Mouse (Mus musculus): ENCODE data around the gene Ecm1.

GRCm38 (mm10) chr3:95684846-95685245 lies 54.5 kb downstream of the Ecm1 start:
- TF ChIP-seq POLR2A (IDR thresholded peaks at IDR 0.05; ENCODE audit: extremely low read depth, insufficient read depth, low read length) (no peak), CTCF (IDR thresholded peaks at IDR 0.05; ENCODE audit: low read depth, low read length) (no peak)

All from liver, adult 2 months (tissue).